Mouse (Mus musculus) limb, embryonic 12.5 days (tissue): Measurements from ENCODE around the gene Polr2l. TPM values are rescaled to one million over a fixed set of nuclear protein-coding genes. Genes with fewer than 3 reads are reported as not detected.
A peak's percentile ranks its signal among the peaks of the same experiment; 100 is the strongest.

Experiments used
- ATAC-seq: fragments of 200-750 bp; cut with Nextera tagmentation; 2 replicates; pipeline ENCODE4 v1.8.0; 2017; ENCODE audit warnings: low read depth, moderate TSS enrichment; ENCODE audit not compliant: insufficient number of reproducible peaks, insufficient read depth, low FRiP score, low TSS enrichment
- H3K27ac ChIP-seq: fragments of 300-500 bp; sonication (generic); 2 replicates; pipeline ENCODE4 v1.5.1; 2016; ENCODE audit warnings: mild to moderate bottlenecking, moderate library complexity
- H3K27me3 ChIP-seq: fragments of 300-500 bp; sonication (generic); 2 replicates; pipeline ENCODE4 v1.6.1; 2016; ENCODE audit warnings: mild to moderate bottlenecking, moderate library complexity
- H3K36me3 ChIP-seq: fragments of 300-500 bp; sonication (generic); 2 replicates; pipeline ENCODE4 v1.6.1; 2016; ENCODE audit warnings: mild to moderate bottlenecking, moderate library complexity
- H3K4me1 ChIP-seq: fragments of 300-500 bp; sonication (generic); replicated peaks from 2 replicates; pipeline ENCODE4 v1.6.1; 2016
- H3K4me2 ChIP-seq: fragments of 300-500 bp; sonication (generic); 2 replicates; pipeline ENCODE4 v1.6.1; 2016; ENCODE audit warnings: mild to moderate bottlenecking, moderate library complexity
- H3K4me3 ChIP-seq: fragments of 300-500 bp; sonication (generic); replicated peaks from 2 replicates; pipeline ENCODE4 v1.5.1; 2016; ENCODE audit warnings: mild to moderate bottlenecking
- H3K9ac ChIP-seq: fragments of 300-500 bp; sonication (generic); replicated peaks from 2 replicates; pipeline ENCODE4 v1.6.1; 2016; ENCODE audit warnings: mild to moderate bottlenecking, moderate library complexity
- H3K9me3 ChIP-seq: fragments of 300-500 bp; sonication (generic); 2 replicates; pipeline ENCODE4 v1.6.1; 2016; ENCODE audit warnings: mild to moderate bottlenecking, moderate library complexity
- WGBS: fragments of 180-500 bp; shearing (Covaris S2); methylation state at CpG from one replicate; pipeline ENCODE4 v1.1.7; 2016; 5-methylcytosine and 5-hydroxymethylcytosine counted together
- polyA plus RNA-seq: library from polyadenylated mRNA; unstranded; fragments of >200 nt; fragmentation: Nextera tagmentation; extraction: Ambion mirVana; gene quantifications from 2 replicates; pipeline ENCODE4 v1.2.1, GENCODE M21; 2016

Polr2l gene
- polyA plus RNA-seq, 1 experiment from 2014 or later: 65.7 TPM

DNA sequence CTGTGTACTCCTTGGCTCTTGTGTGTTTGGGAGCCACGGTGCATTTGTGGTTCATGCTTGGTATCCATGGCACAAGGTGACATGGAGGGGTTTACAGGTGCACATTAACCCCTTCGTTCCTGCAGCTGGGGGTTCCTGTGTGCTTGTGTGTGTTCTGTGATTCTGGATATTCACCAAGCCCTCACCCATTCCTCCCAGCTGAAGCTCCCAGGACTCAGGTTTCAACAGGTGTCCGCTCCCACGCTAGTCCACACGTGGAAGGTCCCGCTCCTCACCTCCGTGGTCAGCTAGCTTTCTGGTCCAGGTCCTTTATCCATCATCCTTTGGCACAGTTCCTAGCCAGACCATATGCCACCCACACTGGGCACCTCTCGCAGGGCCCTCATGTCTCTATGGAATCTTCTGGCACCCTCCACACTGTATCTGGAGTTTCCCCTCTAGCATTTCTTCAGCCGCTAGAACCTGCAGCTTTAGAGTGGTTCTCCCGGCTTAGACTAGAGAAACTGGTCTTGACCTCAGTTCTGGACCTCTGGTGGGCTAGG lies 8.3 kb downstream of the Polr2l start:
- no peak for ATAC-seq
- Histone ChIP-seq H3K9ac (peak overlapping the region; percentile 79), H3K36me3 (peaks cover 25% of the 10 kb centered on the region), H3K4me1 (peaks cover 59% of the 10 kb centered on the region), H3K27ac (peak overlapping the region; percentile 82; the same call in 1 of the 2 replicates), H3K4me2 (peak overlapping the region; percentile 86), H3K27me3 (peaks cover 49% of the 10 kb centered on the region), H3K4me3 (peak overlapping the region; percentile 75), H3K9me3 (no peaks in the 10 kb centered on the region)
- 55% methylated on average over 10 of the region's 10 CpGs for WGBS

DNA sequence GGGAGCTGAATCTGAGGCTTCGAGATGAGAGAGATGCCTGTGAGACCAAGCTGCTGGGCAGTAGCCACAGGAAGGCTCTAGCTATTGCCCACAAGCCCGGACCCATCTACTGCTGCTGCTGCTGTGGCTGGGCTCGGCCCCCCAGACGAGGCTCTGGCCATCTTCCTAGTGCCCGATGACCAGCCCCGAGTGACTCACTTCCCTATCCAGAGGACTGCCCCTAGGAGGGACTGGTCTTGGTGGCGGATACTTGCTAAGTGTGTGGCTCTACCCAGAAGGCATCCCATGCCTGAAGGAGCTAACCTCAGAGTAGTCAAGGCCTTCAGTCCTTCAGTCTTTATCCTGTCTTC lies 8.9 kb downstream of the Polr2l start:
- H3K36me3 ChIP-seq: peaks cover 19% of the 10 kb centered on the region
- no peak overlapping the region for H3K9ac ChIP-seq
- H3K27me3 ChIP-seq: peaks cover 56% of the 10 kb centered on the region
- 69% methylated on average over 7 of the region's 7 CpGs for WGBS
- H3K9me3 ChIP-seq: no peaks in the 10 kb centered on the region
- no peak overlapping the region for H3K4me2 ChIP-seq
- no peak for ATAC-seq
- no peak overlapping the region for H3K4me3 ChIP-seq
- H3K4me1 ChIP-seq: peaks cover 63% of the 10 kb centered on the region
- H3K27ac ChIP-seq: peak overlapping the region; percentile 41; the same call in 1 of the 2 replicates

DNA sequence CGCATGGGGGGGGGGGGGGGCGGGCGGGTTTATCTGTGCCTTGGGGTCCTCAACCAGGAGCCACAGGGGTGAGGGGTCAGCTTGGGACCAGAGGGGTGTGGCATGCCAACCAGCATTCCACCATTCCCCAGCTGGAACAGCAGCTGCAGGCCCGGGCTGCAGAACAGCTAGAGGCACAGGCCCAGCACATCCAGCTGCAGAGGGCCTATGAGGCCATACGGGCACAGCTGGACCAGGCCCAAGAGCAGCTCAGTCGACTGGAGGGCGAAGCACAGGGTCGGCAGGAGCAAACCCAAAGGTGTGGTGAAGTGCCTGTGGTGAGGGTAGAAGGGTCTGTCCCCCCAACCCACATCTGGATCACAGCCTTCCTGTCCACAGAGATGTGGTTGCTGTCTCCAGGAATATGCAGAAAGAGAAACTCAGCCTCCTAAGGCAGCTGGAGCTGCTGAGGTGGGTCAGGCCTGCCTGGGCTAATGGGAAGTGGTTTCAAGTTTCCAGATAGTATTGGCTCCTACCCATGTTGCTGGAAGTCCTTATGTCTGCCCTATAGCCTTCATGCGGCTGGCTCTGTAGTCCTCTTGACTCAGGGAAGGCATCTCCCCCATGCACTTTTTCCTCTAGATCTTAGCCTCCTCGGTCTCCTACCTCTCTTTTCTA lies 9.4 kb downstream of the Polr2l start:
- H3K36me3 ChIP-seq: peaks cover 14% of the 10 kb centered on the region
- H3K9ac ChIP-seq: 0 out of 2 replicates have a peak overlapping the region, but pooled peaks have one; percentile 12
- 26% methylated on average over 10 of the region's 10 CpGs for WGBS
- peak overlapping the region; percentile 30; the same call in 1 of the 2 replicates for H3K4me3 ChIP-seq
- H3K9me3 ChIP-seq: no peaks in the 10 kb centered on the region
- peaks cover 61% of the 10 kb centered on the region for H3K27me3 ChIP-seq
- peak overlapping the region; percentile 56 for H3K4me2 ChIP-seq
- no peak for ATAC-seq
- H3K27ac ChIP-seq: peak overlapping the region; percentile 41; the same call in 1 of the 2 replicates
- peaks cover 63% of the 10 kb centered on the region for H3K4me1 ChIP-seq

DNA sequence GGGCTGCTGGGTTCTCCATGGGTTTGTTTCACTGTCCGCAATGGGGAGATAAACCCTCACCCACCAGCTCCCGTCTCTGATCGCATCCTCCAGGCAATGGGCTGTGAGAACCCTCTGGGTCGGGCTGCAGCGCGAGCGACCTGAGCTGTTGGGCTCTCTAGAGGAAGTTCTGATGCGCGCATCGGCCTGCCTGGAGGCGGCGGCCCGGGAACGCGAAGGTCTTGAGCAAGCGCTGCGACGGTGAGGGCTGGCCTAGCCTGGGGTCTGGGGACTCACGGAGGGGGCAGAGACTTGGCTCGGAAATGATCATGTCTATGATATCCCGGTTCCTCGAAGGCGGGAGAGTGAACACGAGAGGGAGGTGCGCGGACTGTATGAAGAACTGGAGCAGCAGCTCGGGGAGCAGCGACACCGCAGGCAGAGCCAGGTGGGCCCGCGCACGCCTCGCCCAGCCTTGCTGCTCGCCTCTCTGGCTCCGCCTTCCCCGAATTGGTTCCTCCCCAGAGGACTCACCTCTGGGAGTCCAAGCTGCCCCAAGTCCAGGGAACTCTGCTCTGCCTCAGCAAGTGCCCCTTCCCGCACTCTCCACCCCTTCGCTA lies 10.2 kb downstream of the Polr2l start:
- H3K27ac ChIP-seq: peak overlapping the region; percentile 41; the same call in 1 of the 2 replicates
- no peaks in the 10 kb centered on the region for H3K9me3 ChIP-seq
- peaks cover 7% of the 10 kb centered on the region for H3K36me3 ChIP-seq
- H3K9ac ChIP-seq: no peak overlapping the region; the same call in 1 of the 2 replicates
- peak overlapping the region; percentile 30 for H3K4me3 ChIP-seq
- no peak for ATAC-seq
- peak overlapping the region; percentile 56 for H3K4me2 ChIP-seq
- H3K4me1 ChIP-seq: peaks cover 61% of the 10 kb centered on the region
- WGBS: 4% methylated on average over 38 of the region's 38 CpGs
- peaks cover 69% of the 10 kb centered on the region for H3K27me3 ChIP-seq

GRCm38 (mm10) chr7:141463824-141464602 lies 10.9 kb downstream of the Polr2l start:
- peaks cover 54% of the 10 kb centered on the region for H3K4me1 ChIP-seq

GRCm38 (mm10) chr7:141462333-141462821 lies 12.6 kb downstream of the Polr2l start:
- Histone ChIP-seq H3K9ac (peak overlapping the region; percentile 58; the same call in 1 of the 2 replicates), H3K36me3 (peaks cover 8% of the 10 kb centered on the region; the same call in 1 of the 2 replicates), H3K9me3 (no peaks in the 10 kb centered on the region), H3K27ac (no peak overlapping the region), H3K4me3 (peak overlapping the region; percentile 42; the same call in 1 of the 2 replicates), H3K4me1 (peaks cover 41% of the 10 kb centered on the region), H3K4me2 (peak overlapping the region; percentile 78), H3K27me3 (peaks cover 84% of the 10 kb centered on the region)
- ATAC-seq: no peak
- WGBS: 7% methylated on average over 5 of the region's 5 CpGs

More at GRCm38 (mm10) chr7:141463824-141464602, 10.9 kb downstream of the Polr2l start:
- no peak for ATAC-seq
- no peaks in the 10 kb centered on the region for H3K9me3 ChIP-seq
- WGBS: 25% methylated on average over 12 of the region's 12 CpGs
- no peak overlapping the region for H3K27ac ChIP-seq
- no peak overlapping the region; the same call in 1 of the 2 replicates for H3K9ac ChIP-seq
- peaks cover 76% of the 10 kb centered on the region for H3K27me3 ChIP-seq
- peak overlapping the region; percentile 56 for H3K4me2 ChIP-seq
- peak overlapping the region; percentile 30 for H3K4me3 ChIP-seq
- H3K36me3 ChIP-seq: peaks cover 8% of the 10 kb centered on the region; the same call in 1 of the 2 replicates

DNA sequence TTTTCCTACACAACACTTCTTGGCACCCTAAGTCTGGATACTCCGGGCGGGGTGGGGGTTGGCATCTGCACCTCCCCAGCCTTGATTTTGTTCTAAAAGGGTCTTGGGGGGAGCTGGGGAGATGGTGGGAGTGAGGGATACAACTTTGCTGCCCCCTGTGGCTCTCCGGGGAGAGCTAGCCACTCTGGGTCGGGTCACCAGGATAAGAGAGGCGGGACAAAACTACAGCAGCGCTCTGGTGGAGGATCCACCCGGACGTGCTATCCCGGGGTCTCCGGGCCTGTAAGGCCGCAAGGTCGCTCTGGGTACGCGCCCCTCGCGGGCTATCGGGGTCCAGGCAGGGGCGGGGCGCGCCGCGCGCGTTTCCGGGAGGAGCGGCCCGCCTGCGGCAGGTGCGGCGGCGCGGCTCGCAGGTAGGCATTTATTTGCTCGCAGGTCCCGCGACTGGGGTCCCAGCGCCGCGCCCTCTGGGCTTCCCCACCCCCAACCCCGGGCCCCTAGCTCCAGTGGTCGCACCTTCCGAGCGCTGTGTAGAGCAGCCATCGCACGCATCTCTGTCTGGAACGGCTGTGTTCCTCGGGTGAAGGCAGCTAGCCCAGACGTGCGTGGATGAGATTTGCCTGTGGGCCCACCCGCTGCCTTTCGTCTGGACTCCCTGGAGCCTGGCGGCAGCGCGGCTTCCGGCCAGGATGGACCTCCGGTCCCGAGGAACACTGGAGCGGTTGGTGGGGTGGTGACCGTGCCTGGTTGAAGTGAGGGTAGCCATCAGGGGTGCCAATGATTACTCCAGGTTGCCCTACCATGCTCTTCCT lies 13.2 kb downstream of the Polr2l start:
- no peak for ATAC-seq
- Histone ChIP-seq H3K4me3 (peak overlapping the region; percentile 42), H3K27ac (no peak overlapping the region), H3K4me1 (peaks cover 36% of the 10 kb centered on the region), H3K36me3 (peaks cover 8% of the 10 kb centered on the region; the same call in 1 of the 2 replicates), H3K4me2 (peak overlapping the region; percentile 78), H3K27me3 (peaks cover 91% of the 10 kb centered on the region), H3K9ac (peak overlapping the region; percentile 58), H3K9me3 (no peaks in the 10 kb centered on the region)
- 2% methylated on average over 58 of the region's 59 CpGs for WGBS

DNA sequence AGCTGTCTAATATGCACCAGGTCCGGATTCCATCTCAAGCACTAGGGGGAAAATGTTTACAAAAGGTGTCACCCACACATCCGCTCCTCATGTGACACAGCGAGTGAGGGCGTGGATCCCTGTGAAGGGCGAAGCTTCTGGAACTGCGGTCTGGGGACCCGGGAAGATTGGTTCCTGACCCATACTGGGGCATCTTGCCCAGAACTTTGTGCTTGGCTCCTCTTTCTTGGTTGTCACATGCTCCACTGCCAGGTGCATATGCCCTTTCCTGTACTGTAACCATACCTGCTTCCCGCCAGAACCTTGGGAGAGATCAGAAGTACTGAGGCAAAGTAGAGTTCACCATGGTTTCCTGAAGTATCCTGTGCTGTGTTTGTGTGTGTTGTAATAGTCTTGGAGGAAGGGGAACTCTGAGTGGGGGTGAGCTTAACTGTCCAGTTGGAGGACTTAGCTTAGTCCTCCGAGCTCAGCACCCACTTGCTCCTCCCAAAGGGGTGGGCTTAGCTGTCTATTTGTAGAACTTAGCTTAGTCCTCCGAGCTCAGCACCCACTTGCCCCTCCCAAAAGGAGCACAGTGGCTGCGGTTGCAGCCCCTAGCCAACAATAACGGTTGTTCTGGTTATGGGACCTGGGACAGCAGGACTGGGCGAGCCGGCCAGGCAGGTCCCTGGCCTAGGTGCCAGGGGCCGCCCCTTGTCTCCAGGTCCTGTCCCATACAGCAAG lies 14.4 kb downstream of the Polr2l start, which contains the start of gene Cracr2b:
TSS of gene Cracr2b (plus strand) at position 704 of the 723 bp plus-strand sequence.
- Histone ChIP-seq H3K9ac (peak within 1 kb of the TSS; percentile 58), H3K36me3 (peaks cover 8% of the 10 kb centered on the region; the same call in 1 of the 2 replicates), H3K27me3 (peaks cover 82% of the 10 kb centered on the region), H3K4me1 (peaks cover 37% of the 10 kb centered on the region), H3K4me2 (peak within 1 kb of the TSS; percentile 78), H3K4me3 (peak within 1 kb of the TSS; percentile 42), H3K27ac (no peak within 1 kb of the TSS), H3K9me3 (no peaks in the 10 kb centered on the region)
- 71% methylated on average over 15 of the region's 15 CpGs for WGBS
- ATAC-seq: no peak

DNA sequence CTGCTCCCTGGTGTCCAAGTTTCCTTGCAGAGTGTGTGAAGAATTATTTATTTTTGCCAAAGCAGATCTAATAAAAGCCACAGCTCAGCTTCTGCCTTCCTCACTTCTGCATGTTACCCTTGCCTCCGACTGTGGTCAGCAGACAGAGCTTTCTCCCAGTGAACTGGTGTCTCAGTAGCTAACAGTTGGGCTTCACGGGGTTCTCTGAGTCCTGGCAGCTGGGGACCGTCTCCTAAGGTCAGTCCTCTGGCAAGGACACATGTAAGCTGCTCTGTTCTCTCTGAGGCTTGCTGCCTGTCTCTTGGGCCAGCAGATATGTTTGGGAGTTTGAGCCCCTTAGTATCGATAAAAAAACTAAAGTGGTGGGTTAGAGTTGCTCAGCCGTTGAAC lies 14.9 kb downstream of the Polr2l start:
- H3K4me3 ChIP-seq: no peak overlapping the region
- no peak for ATAC-seq
- no peak overlapping the region for H3K9ac ChIP-seq
- 72% methylated on average over 5 of the region's 5 CpGs for WGBS
- peaks cover 8% of the 10 kb centered on the region; the same call in 1 of the 2 replicates for H3K36me3 ChIP-seq
- no peak overlapping the region for H3K4me2 ChIP-seq
- H3K27ac ChIP-seq: no peak overlapping the region
- H3K9me3 ChIP-seq: no peaks in the 10 kb centered on the region
- peaks cover 76% of the 10 kb centered on the region for H3K27me3 ChIP-seq
- peaks cover 34% of the 10 kb centered on the region for H3K4me1 ChIP-seq
